Mouse (Mus musculus): ENCODE data around the gene Fundc2. TPM values are rescaled to one million over a fixed set of nuclear protein-coding genes. Genes with fewer than 3 reads are reported as not detected.

The Fundc2 gene
- polyA plus RNA-seq, 1 experiment from 2014 or later: 39.8 TPM

Other genes starting within 250 kb of the Fundc2 start
- not detected in 2 replicates for gene Smim9, start 218.6 kb upstream of the Fundc2 start, polyA plus RNA-seq (2016; fragmentation: Nextera tagmentation; extraction: Ambion mirVana)
- gene F8, start 216 bp downstream of the Fundc2 start, polyA plus RNA-seq (2016; fragmentation: Nextera tagmentation; extraction: Ambion mirVana): 1.7 and 2.1 TPM in 2 replicates
- 14.8 and 17.4 TPM in 2 replicates for gene Cmc4, start 34.2 kb downstream of the Fundc2 start, polyA plus RNA-seq (2016; fragmentation: Nextera tagmentation; extraction: Ambion mirVana)
- 9.4 and 10.0 TPM in 2 replicates for gene Mtcp1, start 34.2 kb downstream of the Fundc2 start, polyA plus RNA-seq (2016; fragmentation: Nextera tagmentation; extraction: Ambion mirVana)
- 79.3 and 83.0 TPM in 2 replicates for gene Brcc3, start 34.2 kb downstream of the Fundc2 start, polyA plus RNA-seq (2016; fragmentation: Nextera tagmentation; extraction: Ambion mirVana)
- gene Vbp1, start 131.9 kb downstream of the Fundc2 start, polyA plus RNA-seq (2016; fragmentation: Nextera tagmentation; extraction: Ambion mirVana): 180 and 184 TPM in 2 replicates
- 7.9 and 8.1 TPM in 2 replicates for gene Rab39b, start 195.8 kb downstream of the Fundc2 start, polyA plus RNA-seq (2016; fragmentation: Nextera tagmentation; extraction: Ambion mirVana)